Mouse (Mus musculus) olfactory bulb, adult 2 months (tissue): ENCODE measurements around the gene Wdr13.

Source experiments
- CTCF ChIP-seq: fragments of 200-500 bp; IDR thresholded peaks from 2 replicates; pipeline ENCODE4 v1.5.1; 2012; ENCODE audit warnings: low read depth, mild to moderate bottlenecking, low read length, moderate library complexity; ENCODE audit not compliant: insufficient read depth
- POLR2A ChIP-seq: fragments of 200-500 bp; IDR thresholded peaks from 2 replicates; pipeline ENCODE4 v1.6.1; 2012; ENCODE audit warnings: mild to moderate bottlenecking, low read depth, low read length, moderate library complexity; ENCODE audit not compliant: insufficient read depth

- no peak for TF ChIP-seq CTCF
- TF ChIP-seq POLR2A, result no peak
Observed at GRCm38 (mm10) chrX:8135886-8136285, 3.2 kb upstream of the Wdr13 start.
